Mouse (Mus musculus) brain, embryonic 14.5 days (tissue): ENCODE measurements around the gene Npat.

Experiments used
- CTCF ChIP-seq: fragments of 200-500 bp; IDR thresholded peaks from 2 replicates; pipeline ENCODE4 v1.5.1; 2012; ENCODE audit warnings: inconsistent platforms, mild to moderate bottlenecking, moderate library complexity, borderline replicate concordance; ENCODE audit not compliant: insufficient read depth, insufficient read length; ENCODE audit errors: extremely low read depth
- POLR2A ChIP-seq: fragments of 200-500 bp; IDR thresholded peaks from 2 replicates; pipeline ENCODE4 v1.6.1; 2012; ENCODE audit warnings: mild to moderate bottlenecking, inconsistent platforms, borderline replicate concordance; ENCODE audit not compliant: poor library complexity, insufficient read depth, insufficient read length, severe bottlenecking; ENCODE audit errors: extremely low read depth

- TF ChIP-seq CTCF (peak; percentile 34; the same call in 1 of the 2 replicates), POLR2A (peak; percentile 84; the same call in 1 of the 2 replicates)
These were observed at the start of gene Npat, which contains the start of gene Atm for GRCm38 (mm10) chr9:53536558-53537320.
